Mouse (Mus musculus) monocyte, adult 5-6 weeks (primary cell): ENCODE data around the gene Hs3st3a1. TPM values are rescaled to one million over a fixed set of nuclear protein-coding genes. Genes with fewer than 3 reads are reported as not detected.

ENCODE experiments used
- ATAC-seq: fragments of 153-309, 156-312 bp; replicated peaks from 2 replicates; pipeline ENCODE4 v1.8.0; 2017; ENCODE audit warnings: mild to moderate bottlenecking; ENCODE audit not compliant: low TSS enrichment, insufficient number of reproducible peaks, severe bottlenecking, poor library complexity, low FRiP score
- total RNA-seq: library from RNA; stranded (forward); fragments of 200-1000, 200-491, 200-594 nt; gene quantifications from 3 replicates; pipeline ENCODE4 v1.2.3, GENCODE M21; 2017

Hs3st3a1 gene
- total RNA-seq, 1 experiment from 2014 or later = not detected

GRCm38 (mm10) chr11:64542335-64542734 is 107.2 kb downstream of the Hs3st3a1 start:
- no peak for ATAC-seq

GRCm38 (mm10) chr11:64543181-64543641 is 108.1 kb downstream of the Hs3st3a1 start:
- no peak for ATAC-seq

- ATAC-seq = no peak
These were observed 109.1 kb downstream of the Hs3st3a1 start for GRCm38 (mm10) chr11:64544236-64544635.

- ATAC-seq = no peak
These were observed 114.2 kb downstream of the Hs3st3a1 start for GRCm38 (mm10) chr11:64549380-64549779.

GRCm38 (mm10) chr11:64549955-64550354 is 114.8 kb downstream of the Hs3st3a1 start:
- no peak for ATAC-seq

- no peak for ATAC-seq
These were observed 123.2 kb downstream of the Hs3st3a1 start for GRCm38 (mm10) chr11:64558282-64558681.

- ATAC-seq = no peak
These were observed 124.3 kb downstream of the Hs3st3a1 start for GRCm38 (mm10) chr11:64559388-64559787.

GRCm38 (mm10) chr11:64560471-64560870 is 125.3 kb downstream of the Hs3st3a1 start:
- ATAC-seq = no peak

- no peak for ATAC-seq
These were observed 127.6 kb downstream of the Hs3st3a1 start for GRCm38 (mm10) chr11:64562771-64563170.

Other genes starting within 250 kb of the Hs3st3a1 start
- not detected in 3 replicates for gene F930015N05Rik, start 1.3 kb downstream of the Hs3st3a1 start, total RNA-seq